Mouse (Mus musculus) limb, embryonic 13.5 days (tissue): Measurements from ENCODE around the gene Ing5. TPM values are rescaled to one million over a fixed set of nuclear protein-coding genes. Genes with fewer than 3 reads are reported as not detected.
"Not testable (repeated sequence)": the region's sequence is repeated elsewhere in the genome, so short reads cannot be mapped to it uniquely, and the experiment has no call there.

Experiments
- ATAC-seq: fragments of 200-750 bp; cut with Nextera tagmentation; 2 replicates; pipeline ENCODE4 v1.8.0; 2017; ENCODE audit warnings: low read depth, moderate number of reproducible peaks, moderate TSS enrichment; ENCODE audit not compliant: low FRiP score
- H3K27ac ChIP-seq: fragments of 300-500 bp; sonication (generic); 2 replicates; pipeline ENCODE4 v1.5.1; 2015; ENCODE audit warnings: inconsistent platforms, mild to moderate bottlenecking, moderate library complexity
- H3K27me3 ChIP-seq: fragments of 300-500 bp; sonication (generic); 2 replicates; pipeline ENCODE4 v1.6.1; 2015; ENCODE audit warnings: mild to moderate bottlenecking, inconsistent platforms
- H3K36me3 ChIP-seq: fragments of 300-500 bp; sonication (generic); 2 replicates; pipeline ENCODE4 v1.6.1; 2015; ENCODE audit warnings: inconsistent platforms, mild to moderate bottlenecking, moderate library complexity
- H3K4me1 ChIP-seq: fragments of 300-500 bp; sonication (generic); 2 replicates; pipeline ENCODE4 v1.6.1; 2015; ENCODE audit warnings: inconsistent platforms
- H3K4me2 ChIP-seq: fragments of 300-500 bp; sonication (generic); replicated peaks from 2 replicates; pipeline ENCODE4 v1.6.1; 2015; ENCODE audit warnings: inconsistent platforms, mild to moderate bottlenecking, moderate library complexity
- H3K4me3 ChIP-seq: fragments of 300-500 bp; sonication (generic); 2 replicates; pipeline ENCODE4 v1.5.1; 2015; ENCODE audit warnings: moderate library complexity, mild to moderate bottlenecking, inconsistent platforms
- H3K9ac ChIP-seq: fragments of 300-500 bp; sonication (generic); 2 replicates; pipeline ENCODE4 v1.6.1; 2015; ENCODE audit warnings: mild to moderate bottlenecking, inconsistent platforms
- H3K9me3 ChIP-seq: fragments of 300-500 bp; sonication (generic); 2 replicates; pipeline ENCODE4 v1.6.1; 2016; ENCODE audit warnings: inconsistent platforms
- WGBS: fragments of 180-500 bp; shearing (Covaris S2); methylation state at CpG from one replicate; pipeline ENCODE4 v1.1.7; 2015; 5-methylcytosine and 5-hydroxymethylcytosine counted together
- polyA plus RNA-seq: library from polyadenylated mRNA; unstranded; fragments of >200 nt; fragmentation: Nextera tagmentation; extraction: Ambion mirVana; gene quantifications from 2 replicates; pipeline ENCODE4 v1.2.1, GENCODE M21; 2015

The Ing5 gene
- polyA plus RNA-seq = 15.1 and 15.6 TPM in 2 replicates

- ATAC-seq = peak; percentile 92
- Histone ChIP-seq H3K27ac (peak within 1 kb of the TSS; percentile 94), H3K9ac (peak within 1 kb of the TSS; percentile 84), H3K27me3 (no peaks in the 10 kb centered on the region), H3K9me3 (no peaks in the 10 kb centered on the region), H3K36me3 (peaks cover 47% of the 10 kb centered on the region), H3K4me2 (peak within 1 kb of the TSS; percentile 89), H3K4me3 (peak within 1 kb of the TSS; percentile 77), H3K4me1 (peaks cover 40% of the 10 kb centered on the region)
- WGBS = under 1% methylated on average over 94 of the region's 94 CpGs
These were observed at the start of gene Ing5 for GRCm38 (mm10) chr1:93803556-93804507. Gene Ing5, plus strand, starts transcription at chr1:93803965.

GRCm38 (mm10) chr1:93754573-93755290, 49.0 kb upstream of the Ing5 start, which contains the start of gene Thap4:
Gene Thap4, minus strand, starts transcription at chr1:93754864.
- Histone ChIP-seq H3K4me1 (peaks cover 23% of the 10 kb centered on the region), H3K27me3 (no peaks in the 10 kb centered on the region), H3K9me3 (no peaks in the 10 kb centered on the region), H3K4me2 (peak within 1 kb of the TSS; percentile 85), H3K36me3 (peaks cover 10% of the 10 kb centered on the region), H3K9ac (peak within 1 kb of the TSS; percentile 91), H3K27ac (peak within 1 kb of the TSS; percentile 87), H3K4me3 (peak within 1 kb of the TSS; percentile 98)
- ATAC-seq = peak; percentile 94
- under 1% methylated on average over 102 of the region's 121 CpGs for WGBS

- Histone ChIP-seq H3K27ac (peak overlapping the region; percentile 87), H3K4me1 (peaks cover 23% of the 10 kb centered on the region), H3K4me2 (peak overlapping the region; percentile 85), H3K9me3 (no peaks in the 10 kb centered on the region), H3K9ac (peak overlapping the region; percentile 91), H3K4me3 (peak overlapping the region; percentile 98), H3K36me3 (peaks cover 5% of the 10 kb centered on the region), H3K27me3 (no peaks in the 10 kb centered on the region)
- no peak for ATAC-seq
- WGBS = under 1% methylated on average over 13 of the region's 13 CpGs
These were observed 48.5 kb upstream of the Ing5 start for GRCm38 (mm10) chr1:93755291-93755610.

GRCm38 (mm10) chr1:93755618-93756017, 48.1 kb upstream of the Ing5 start:
- H3K9me3 ChIP-seq = no peaks in the 10 kb centered on the region
- 21% methylated on average over 7 of the region's 7 CpGs for WGBS
- peaks cover 23% of the 10 kb centered on the region for H3K4me1 ChIP-seq
- ATAC-seq = no peak
- peak overlapping the region; percentile 91 for H3K9ac ChIP-seq
- H3K4me2 ChIP-seq = peak overlapping the region; percentile 85
- no peak overlapping the region for H3K27ac ChIP-seq
- H3K36me3 ChIP-seq = peaks cover 1% of the 10 kb centered on the region
- H3K27me3 ChIP-seq = no peaks in the 10 kb centered on the region
- peak overlapping the region; percentile 98 for H3K4me3 ChIP-seq

GRCm38 (mm10) chr1:93756154-93756553, 47.6 kb upstream of the Ing5 start:
- Histone ChIP-seq H3K4me2 (peak overlapping the region; percentile 85), H3K4me3 (0 out of 2 replicates have a peak overlapping the region, but pooled peaks have one; percentile 98), H3K9ac (no peak overlapping the region)

GRCm38 (mm10) chr1:93760076-93760475, 43.7 kb upstream of the Ing5 start:
- H3K27me3 ChIP-seq = no peaks in the 10 kb centered on the region
- no peak for ATAC-seq
- H3K4me2 ChIP-seq = no peak overlapping the region
- H3K9ac ChIP-seq = no peak overlapping the region
- peaks cover 3% of the 10 kb centered on the region; the same call in 1 of the 2 replicates for H3K36me3 ChIP-seq
- no peak overlapping the region for H3K4me3 ChIP-seq
- 94% methylated on average over 1 of the region's 1 CpGs for WGBS
- H3K9me3 ChIP-seq = no peaks in the 10 kb centered on the region
- H3K27ac ChIP-seq = no peak overlapping the region
- peaks cover 12% of the 10 kb centered on the region for H3K4me1 ChIP-seq

More at GRCm38 (mm10) chr1:93756154-93756553, 47.6 kb upstream of the Ing5 start:
- no peak overlapping the region for H3K27ac ChIP-seq
- no peaks in the 10 kb centered on the region for H3K27me3 ChIP-seq
- ATAC-seq = no peak
- H3K9me3 ChIP-seq = no peaks in the 10 kb centered on the region
- H3K36me3 ChIP-seq = peaks cover 3% of the 10 kb centered on the region; the same call in 1 of the 2 replicates
- H3K4me1 ChIP-seq = peaks cover 23% of the 10 kb centered on the region

- H3K27ac ChIP-seq, H3K27me3 ChIP-seq, H3K9ac ChIP-seq, H3K4me3 ChIP-seq, ATAC-seq, H3K36me3 ChIP-seq, H3K4me2 ChIP-seq, H3K4me1 ChIP-seq, H3K9me3 ChIP-seq: not testable (repeated sequence)
- WGBS = 84% methylated on average over 3 of the region's 3 CpGs
These were observed 40.2 kb upstream of the Ing5 start for GRCm38 (mm10) chr1:93763531-93763930.

- Histone ChIP-seq H3K27me3 (no peaks in the 10 kb centered on the region), H3K9ac (no peak overlapping the region), H3K4me2 (no peak overlapping the region), H3K36me3 (peaks cover 24% of the 10 kb centered on the region), H3K4me3 (no peak overlapping the region), H3K4me1 (no peaks in the 10 kb centered on the region), H3K9me3 (no peaks in the 10 kb centered on the region), H3K27ac (no peak overlapping the region)
- ATAC-seq = no peak
- 88% methylated on average over 9 of the region's 9 CpGs for WGBS
These were observed 38.7 kb upstream of the Ing5 start for GRCm38 (mm10) chr1:93764871-93765591.

GRCm38 (mm10) chr1:93767600-93767999, 36.2 kb upstream of the Ing5 start:
- Histone ChIP-seq H3K4me3 (no peak overlapping the region), H3K9ac (no peak overlapping the region), H3K27ac (no peak overlapping the region), H3K4me2 (no peak overlapping the region), H3K4me1 (no peaks in the 10 kb centered on the region), H3K9me3 (no peaks in the 10 kb centered on the region), H3K36me3 (peaks cover 33% of the 10 kb centered on the region), H3K27me3 (no peaks in the 10 kb centered on the region)
- ATAC-seq = no peak
- 93% methylated on average over 6 of the region's 6 CpGs for WGBS

GRCm38 (mm10) chr1:93769901-93770300, 33.9 kb upstream of the Ing5 start:
- ATAC-seq = no peak
- H3K27me3 ChIP-seq = no peaks in the 10 kb centered on the region
- no peak overlapping the region for H3K4me2 ChIP-seq
- H3K4me3 ChIP-seq = no peak overlapping the region
- peaks cover 55% of the 10 kb centered on the region for H3K36me3 ChIP-seq
- H3K4me1 ChIP-seq = no peaks in the 10 kb centered on the region
- 91% methylated on average over 3 of the region's 3 CpGs for WGBS
- H3K27ac ChIP-seq = no peak overlapping the region
- H3K9me3 ChIP-seq = no peaks in the 10 kb centered on the region
- H3K9ac ChIP-seq = no peak overlapping the region

GRCm38 (mm10) chr1:93776686-93777085, 27.1 kb upstream of the Ing5 start:
- 96% methylated on average over 5 of the region's 5 CpGs for whole genome bisulfite sequencing
- H3K36me3 ChIP-seq = peaks cover 85% of the 10 kb centered on the region
- no peak overlapping the region for H3K9ac ChIP-seq
- H3K4me1 ChIP-seq = no peaks in the 10 kb centered on the region
- H3K4me3 ChIP-seq = no peak overlapping the region
- no peak overlapping the region for H3K27ac ChIP-seq
- no peaks in the 10 kb centered on the region for H3K9me3 ChIP-seq
- no peak overlapping the region for H3K4me2 ChIP-seq
- ATAC-seq = no peak
- no peaks in the 10 kb centered on the region for H3K27me3 ChIP-seq
